Mouse (Mus musculus) kidney, adult 2 months (tissue): Measurements from ENCODE around the gene Gm21650. TPM values are rescaled to one million over a fixed set of nuclear protein-coding genes. Genes with fewer than 3 reads are reported as not detected.
"Not testable (repeated sequence)": the region's sequence is repeated elsewhere in the genome, so short reads cannot be mapped to it uniquely, and the experiment has no call there.

Source experiments
- DNase-seq: peaks from one replicate; pipeline ENCODE4 v3.0.0; 2021
- H3K27ac ChIP-seq: fragments of 200-500 bp; 2 replicates; pipeline ENCODE4 v1.5.1; 2012; ENCODE audit warnings: low read depth, low read length, control low read depth, inconsistent platforms; ENCODE audit not compliant: insufficient read depth
- H3K27me3 ChIP-seq: fragments of 200-500 bp; replicated peaks from 2 replicates; pipeline ENCODE4 v1.6.1; 2012; ENCODE audit warnings: mild to moderate bottlenecking, moderate library complexity, low read length, inconsistent platforms; ENCODE audit not compliant: control insufficient read depth, insufficient read depth
- H3K36me3 ChIP-seq: fragments of 200-500 bp; 2 replicates; pipeline ENCODE4 v1.6.1; 2012; ENCODE audit warnings: mild to moderate bottlenecking, moderate library complexity, low read length, inconsistent platforms; ENCODE audit not compliant: control insufficient read depth, insufficient read depth
- H3K4me1 ChIP-seq: fragments of 200-500 bp; 2 replicates; pipeline ENCODE4 v1.6.1; 2011; ENCODE audit warnings: low read length; ENCODE audit not compliant: control insufficient read depth, insufficient read depth
- H3K4me3 ChIP-seq: fragments of 200-500 bp; 2 replicates; pipeline ENCODE4 v1.5.1; 2011; ENCODE audit warnings: mild to moderate bottlenecking, low read depth, low read length, control low read depth; ENCODE audit not compliant: insufficient read depth
- WGBS: fragments of 180-500 bp; shearing (Covaris S2); methylation state at CpG from one replicate; pipeline ENCODE4 v1.1.7; 2018; 5-methylcytosine and 5-hydroxymethylcytosine counted together
- polyA plus RNA-seq: library from polyadenylated mRNA; depleted of rRNA; stranded (reverse); fragments of >200 nt; gene quantifications from 2 replicates; pipeline ENCODE4 v1.2.3, GENCODE M21; 2012; rRNA removed

Gm21650 gene
- polyA plus RNA-seq, result not detected in 2 replicates

DNA sequence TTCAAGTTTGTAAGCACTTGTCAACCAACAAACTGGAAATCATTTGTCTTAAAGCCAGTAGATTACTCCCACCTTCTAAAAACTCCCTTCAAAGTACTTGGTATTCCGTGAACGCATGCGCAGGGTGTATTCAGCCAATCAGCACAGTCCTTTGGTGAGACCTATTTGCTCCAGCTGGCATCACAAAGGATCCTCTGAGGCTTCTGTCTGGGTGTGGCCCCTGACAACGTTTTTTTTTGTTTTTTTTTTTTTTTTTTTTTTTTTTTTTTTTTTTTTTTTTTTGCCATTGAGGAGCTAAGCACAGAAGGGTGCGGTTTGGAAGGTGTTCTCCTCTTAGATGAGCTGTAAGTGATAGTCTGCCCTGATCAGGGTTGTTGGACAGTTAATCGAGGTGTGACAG lies at the start of gene Gm21650:
Gene Gm21650 (plus strand): TSS at position 301 of the 400 bp plus-strand sequence.
- H3K4me3 ChIP-seq, H3K27ac ChIP-seq, H3K4me1 ChIP-seq, DNase-seq, H3K36me3 ChIP-seq, H3K27me3 ChIP-seq: not testable (repeated sequence)
- 0% methylated on average over 1 of the region's 6 CpGs for WGBS
